Mouse (Mus musculus): Measurements from ENCODE around the gene Ndufaf2. TPM values are rescaled to one million over a fixed set of nuclear protein-coding genes. Genes with fewer than 3 reads are reported as not detected.

Ndufaf2 gene
- total and polyA plus RNA-seq, 3 experiments, result 37.1 to 117 (median 51.2) TPM

DNA sequence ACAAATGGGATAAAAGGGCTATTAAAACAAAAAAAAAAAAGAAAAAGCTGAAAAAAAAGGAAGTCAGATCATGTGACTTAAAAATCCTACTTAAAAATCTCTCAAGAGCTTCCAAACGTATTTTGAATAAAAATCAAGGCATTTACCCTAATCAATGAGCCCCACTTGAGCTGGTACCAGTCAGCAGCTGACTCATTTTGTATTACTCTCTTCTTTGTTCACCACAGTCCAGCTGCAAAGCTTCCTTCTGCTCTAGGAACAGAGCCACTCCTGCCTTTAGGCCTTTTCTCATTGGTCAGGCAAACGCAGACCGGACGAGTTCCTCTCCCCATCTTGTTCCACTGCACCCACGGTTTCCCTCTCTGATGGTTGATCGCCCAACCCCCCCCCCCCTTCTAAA lies 22.8 kb downstream of the Ndufaf2 start:
- Histone ChIP-seq H3K27ac (ENCODE audit: insufficient read depth, low read depth) (no peak overlapping the region), H3K4me2 (ENCODE audit: insufficient read depth, low read depth, poor library complexity, severe bottlenecking) (peak overlapping the region; percentile 44; the same call in 1 of the 2 replicates), H3K9me3 (replicated peaks; ENCODE audit: low read length) (peaks cover 4% of the 10 kb centered on the region), H3K27me3 (replicated peaks) (no peaks in the 10 kb centered on the region), H3K4me3 (replicated peaks in 1 of 3; ENCODE audit: low read depth in 2 of 3, low read length in 2 of 3, poor library complexity in 1 of 3) (no peak overlapping the region), H3K79me2 (replicated peaks; ENCODE audit: control insufficient read depth, extremely low read depth, insufficient read depth, poor library complexity, severe bottlenecking) (peaks cover 2% of the 10 kb centered on the region; the same call in 1 of the 2 replicates), H3K4me1 (ENCODE audit: control insufficient read depth in 1 of 2, insufficient read depth in 2 of 2) (peaks cover 11 to 31% of the 10 kb centered on the region in 2 experiments), H3K9ac (ENCODE audit: insufficient read depth, low read depth) (no peak overlapping the region), H3K36me3 (replicated peaks in 1 of 2; ENCODE audit: control insufficient read depth in 1 of 2, insufficient read depth in 1 of 2, low read length in 1 of 2) (peaks cover 2 to 23% of the 10 kb centered on the region in 2 experiments)
- dilution Hi-C loops (cut with MboI; ENCODE audit: extremely low pct_ligation_motif_present, extremely low pct_unique_long_range_greater_than_20kb, low sequenced_read_pairs) (no loop called here), in situ Hi-C loops (cut with MboI; ENCODE audit: low pct_ligation_motif_present, low pct_unique_long_range_greater_than_20kb, low sequenced_read_pairs) (loop anchor here (5.0 to 25.0 kb wide), 3 partner anchors 243 to 1023 kb away; no protein-coding TSS in a partner anchor)
- peak; percentile 82 for DNase-seq (ENCODE audit: extremely low read depth)
- TF ChIP-seq TCF12 (IDR thresholded peaks at IDR 0.05; ENCODE audit: low read depth, low read length) (0 out of 2 replicates have a peak, but pooled peaks have one; percentile 32), ZC3H11A (IDR thresholded peaks at IDR 0.05; ENCODE audit: low read depth, low read length) (no peak), USF2 (conservative IDR thresholded peaks at IDR 0.05; ENCODE audit: low read depth, low read length) (no peak; the same call in 1 of the 2 replicates), NRF1 (IDR thresholded peaks at IDR 0.05; ENCODE audit: low read depth, low read length) (no peak), POLR2A (IDR thresholded peaks at IDR 0.05; ENCODE audit: low read depth, low read length) (peak; percentile 34; the same call in 1 of the 2 replicates), MAZ (IDR thresholded peaks at IDR 0.05; ENCODE audit: low read depth, low read length) (no peak), ZNF384 (IDR thresholded peaks at IDR 0.05; ENCODE audit: low read depth, low read length) (peak; percentile 66), SMC3 (IDR thresholded peaks at IDR 0.05; ENCODE audit: low read depth, low read length) (no peak), CHD2 (IDR thresholded peaks at IDR 0.05; ENCODE audit: low read length) (peak; percentile 40; the same call in 1 of the 2 replicates), IRF4 (IDR thresholded peaks at IDR 0.05; ENCODE audit: low read depth, low read length) (peak; percentile 57), BHLHE40 (IDR thresholded peaks at IDR 0.05; ENCODE audit: low read depth, low read length) (peak; percentile 48; the same call in 1 of the 2 replicates), MAFK (IDR thresholded peaks at IDR 0.05; ENCODE audit: insufficient replicate concordance, low read length) (no peak), ZKSCAN1 (IDR thresholded peaks at IDR 0.05; ENCODE audit: borderline replicate concordance, low read depth, low read length) (no peak), MXI1 (IDR thresholded peaks at IDR 0.05; ENCODE audit: low read depth, low read length) (0 out of 2 replicates have a peak, but pooled peaks have one; percentile 49), UBTF (IDR thresholded peaks at IDR 0.05; ENCODE audit: low read depth, low read length) (no peak), MAX (IDR thresholded peaks at IDR 0.05; ENCODE audit: low read length) (peak; percentile 23; the same call in 1 of the 2 replicates), PAX5 (IDR thresholded peaks at IDR 0.05; ENCODE audit: low read length) (no peak), ETS1 (conservative IDR thresholded peaks at IDR 0.05; ENCODE audit: low read depth, low read length) (peak; percentile 46), NELFE (IDR thresholded peaks at IDR 0.05; ENCODE audit: low read depth, low read length) (peak; percentile 39; the same call in 1 of the 2 replicates), E2F4 (IDR thresholded peaks at IDR 0.05; ENCODE audit: insufficient replicate concordance, low read depth, low read length) (0 out of 2 replicates have a peak, but pooled peaks have one; percentile 60), USF1 (IDR thresholded peaks at IDR 0.05; ENCODE audit: low read depth, low read length) (no peak), RAD21 (IDR thresholded peaks at IDR 0.05; ENCODE audit: low read depth, low read length) (no peak), JUND (conservative IDR thresholded peaks at IDR 0.05; ENCODE audit: low read depth, low read length) (peak; percentile 66; the same call in 1 of the 2 replicates), ELF1 (IDR thresholded peaks at IDR 0.05; ENCODE audit: low read depth, low read length) (0 out of 2 replicates have a peak, but pooled peaks have one; percentile 32), RCOR1 (conservative IDR thresholded peaks at IDR 0.05; ENCODE audit: low read depth, low read length) (0 out of 2 replicates have a peak, but pooled peaks have one; percentile 28), KAT2A (IDR thresholded peaks at IDR 0.05; ENCODE audit: insufficient replicate concordance, low read length) (no peak), ZMIZ1 (IDR thresholded peaks at IDR 0.05; ENCODE audit: low read depth, low read length) (no peak), CTCF (conservative IDR thresholded peaks at IDR 0.05 in 1 of 2, IDR thresholded peaks at IDR 0.05 in 1 of 2; ENCODE audit: low read depth in 2 of 2, low read length in 2 of 2) (no peak), CHD1 (IDR thresholded peaks at IDR 0.05; ENCODE audit: low read depth, low read length) (no peak), MEF2A (IDR thresholded peaks at IDR 0.05; ENCODE audit: borderline replicate concordance, low read depth, low read length) (no peak), POLR2AphosphoS2 (IDR thresholded peaks at IDR 0.05; ENCODE audit: low read depth, low read length) (no peak), EP300 (IDR thresholded peaks at IDR 0.05; ENCODE audit: low read length) (peak; percentile 60; the same call in 1 of the 2 replicates), GABPA (IDR thresholded peaks at IDR 0.05; ENCODE audit: insufficient replicate concordance, low read depth, low read length) (no peak), JUN (IDR thresholded peaks at IDR 0.05; ENCODE audit: insufficient read depth, low read depth, low read length) (peak; percentile 18; the same call in 1 of the 2 replicates), HCFC1 (IDR thresholded peaks at IDR 0.05; ENCODE audit: low read depth, low read length) (peak; percentile 42; the same call in 1 of the 2 replicates), SIN3A (IDR thresholded peaks at IDR 0.05; ENCODE audit: low read length) (peak; percentile 64), TBP (conservative IDR thresholded peaks at IDR 0.05; ENCODE audit: low read depth, low read length) (0 out of 2 replicates have a peak, but pooled peaks have one; percentile 42), MYC (IDR thresholded peaks at IDR 0.05; ENCODE audit: low read depth, low read length) (0 out of 2 replicates have a peak, but pooled peaks have one; percentile 47)

Measured in CH12.LX (cell line).